Mouse (Mus musculus) megakaryocyte progenitor cell, adult 5-6 weeks (primary cell): ENCODE data around the gene Gm20518. TPM values are rescaled to one million over a fixed set of nuclear protein-coding genes. Genes with fewer than 3 reads are reported as not detected.

Source experiments
- ATAC-seq: replicated peaks from 2 replicates; pipeline ENCODE4 v1.8.0; 2016; ENCODE audit warnings: mild to moderate bottlenecking, moderate TSS enrichment, inconsistent platforms; ENCODE audit not compliant: poor library complexity
- total RNA-seq, 2 experiments: library from RNA; stranded (forward) in 1 of 2; stranded (reverse) in 1 of 2; fragments of 157-497, 149-512 nt in 1 of 2; fragments of 200-1000 nt in 1 of 2; gene quantifications; 2 replicates each; pipeline versions ENCODE4 v1.2.3 to v1.2.4; 2015 to 2017

Gene Gm20518
- total RNA-seq, 2 experiments from 2014 or later, result 0.20 TPM; not detected in 1

DNA sequence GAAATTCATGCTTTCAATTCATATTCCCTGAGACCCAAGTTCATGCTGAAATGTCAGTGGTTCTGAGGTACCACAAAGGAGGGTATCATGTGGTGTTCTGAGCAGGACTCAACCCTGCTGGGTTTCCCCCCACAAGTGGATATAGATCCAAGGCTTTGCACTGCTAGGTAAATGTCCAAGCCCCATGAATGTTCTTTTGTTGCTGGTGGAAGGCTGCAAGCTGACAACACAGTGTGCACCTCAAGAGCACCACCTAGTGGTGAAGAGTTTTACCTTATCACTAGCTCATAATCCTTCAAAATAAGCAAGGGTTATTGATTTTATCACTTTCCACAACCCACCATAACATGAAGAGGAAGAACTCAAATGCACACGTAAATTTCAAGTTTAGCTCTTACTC, 42.5 kb downstream of the Gm20518 start:
- peak; percentile 79 for ATAC-seq

DNA sequence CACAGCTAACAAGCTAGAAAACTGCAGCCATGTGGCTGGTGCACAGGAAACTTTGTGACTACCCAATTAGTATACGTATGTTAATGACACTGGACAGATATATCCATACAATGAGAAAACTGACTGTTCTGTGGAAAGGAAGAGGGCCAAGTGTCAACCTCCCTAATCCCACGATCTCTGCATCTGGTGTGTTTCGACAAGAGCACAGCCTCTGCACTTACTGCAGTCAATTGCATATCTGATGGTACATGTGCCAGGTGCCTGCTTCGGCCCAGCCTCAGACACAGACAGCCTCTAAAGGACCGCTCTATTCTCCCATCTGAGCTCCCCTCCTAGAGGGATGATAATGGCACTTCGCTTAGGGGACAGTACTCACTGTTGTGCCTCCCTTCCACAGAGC, 43.0 kb downstream of the Gm20518 start:
- peak; percentile 88 for ATAC-seq

DNA sequence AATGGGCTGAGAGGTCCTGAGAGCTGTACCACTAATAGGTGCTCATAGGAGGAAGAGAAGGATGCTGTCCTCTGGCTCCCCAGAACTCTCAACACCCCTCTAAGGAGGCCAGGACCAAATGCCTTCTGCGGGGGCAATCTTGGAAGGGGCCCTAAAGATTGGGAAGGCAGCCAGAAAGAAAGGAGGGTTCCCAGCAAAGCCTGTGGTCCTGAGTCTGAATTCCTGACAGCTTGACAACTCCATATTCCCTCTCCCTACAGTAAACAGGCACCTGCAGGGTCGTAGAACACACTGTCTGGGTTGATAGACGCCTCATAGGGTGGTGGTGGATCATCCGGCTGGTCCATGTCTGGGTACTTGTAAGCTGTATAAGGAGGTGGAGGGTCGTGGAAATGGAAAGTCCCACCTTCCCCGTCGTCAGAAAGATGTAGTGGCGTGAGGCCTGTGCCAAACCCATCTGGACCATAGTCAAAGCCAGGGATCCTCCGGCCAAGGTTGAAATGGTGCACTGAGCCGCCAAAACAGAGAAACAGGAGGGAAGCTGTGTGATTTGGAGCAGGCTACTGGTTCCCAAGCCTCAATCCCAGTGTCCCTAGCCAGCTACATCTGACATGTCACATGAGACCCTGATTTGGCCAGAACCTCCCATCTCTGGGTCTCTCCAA, 47.6 kb downstream of the Gm20518 start:
- ATAC-seq, result no peak

DNA sequence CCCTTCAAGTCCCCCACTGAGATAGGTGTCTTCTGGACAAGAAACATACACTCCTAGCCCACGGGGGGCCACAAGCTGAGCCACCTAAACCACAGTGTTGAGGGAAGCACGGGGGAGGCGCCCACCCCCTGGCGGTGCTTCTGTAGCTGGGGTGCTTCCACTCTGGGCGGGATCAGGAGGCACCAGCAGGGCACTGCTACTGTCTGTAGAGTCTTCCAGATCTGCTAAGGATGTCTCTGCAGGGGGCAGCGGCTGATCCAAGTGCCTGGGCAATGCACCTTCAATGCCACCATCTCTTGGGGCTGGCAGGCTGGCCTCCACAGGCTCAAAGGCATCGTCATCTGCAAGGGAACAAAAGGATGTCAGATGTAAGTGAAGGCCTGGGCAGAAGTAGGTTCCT, 49.0 kb downstream of the Gm20518 start:
- no peak for ATAC-seq

DNA sequence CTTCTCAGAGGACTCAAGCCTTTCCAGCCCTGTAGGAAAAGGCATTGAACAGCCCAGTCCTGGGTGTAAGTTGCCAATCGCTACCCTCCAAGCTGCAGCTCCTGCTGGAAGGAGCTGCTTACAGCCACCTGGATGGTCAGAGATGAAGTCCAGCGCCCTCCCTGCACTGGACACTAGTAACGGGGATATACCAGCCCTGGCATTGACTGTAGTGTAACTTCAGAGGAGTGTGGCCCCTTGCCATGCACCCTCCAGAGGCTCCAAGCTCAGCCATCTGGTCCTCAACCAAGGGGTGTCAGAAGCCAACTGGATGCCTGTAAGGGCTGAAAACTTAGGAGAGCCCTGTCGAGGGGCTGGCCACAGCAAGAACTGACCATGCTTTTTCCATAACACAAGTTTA, 51.5 kb downstream of the Gm20518 start:
- no peak for ATAC-seq

DNA sequence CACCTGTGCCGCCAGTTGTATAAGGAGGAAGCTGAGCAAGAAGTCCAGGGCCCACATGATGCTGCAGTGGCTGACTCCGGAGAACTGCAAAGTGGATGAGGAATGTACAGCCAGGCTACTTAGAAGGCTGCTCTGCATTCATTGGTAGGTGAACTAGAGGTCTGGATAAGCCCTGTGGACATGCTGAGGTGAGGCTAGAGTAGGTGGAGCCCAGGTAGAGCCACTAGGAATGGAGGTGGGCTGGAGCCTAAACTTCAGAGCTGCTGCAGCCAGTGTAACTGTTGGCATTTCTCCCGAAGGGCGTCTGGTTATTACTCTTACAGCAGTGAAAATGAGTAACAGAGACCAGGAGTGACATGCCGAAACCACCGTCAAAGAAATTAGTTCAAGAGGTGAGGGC, 53.4 kb downstream of the Gm20518 start, which contains the start of gene Car15:
Car15 (minus strand) TSS at position 314 of the 400 bp plus-strand sequence.
- ATAC-seq, result no peak

DNA sequence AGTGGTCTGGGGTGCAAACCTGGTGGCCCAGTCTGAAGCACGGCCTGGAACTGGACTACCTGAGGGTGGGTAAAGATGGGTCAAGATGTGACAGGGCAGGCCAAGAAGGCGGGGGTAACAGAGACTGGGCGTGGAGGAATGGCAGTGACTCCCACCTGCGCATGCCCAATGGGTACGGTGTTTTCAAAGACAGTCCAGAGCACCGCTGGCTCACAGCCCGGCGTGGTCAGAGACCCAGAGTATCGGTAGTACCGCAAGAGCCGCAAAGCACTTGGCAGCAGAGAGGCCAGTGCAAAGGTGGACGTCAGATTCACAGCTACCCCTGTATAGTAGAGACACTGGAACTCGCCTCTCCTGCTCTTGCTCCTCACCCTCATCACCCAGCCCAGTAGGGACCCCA, 56.0 kb downstream of the Gm20518 start:
- ATAC-seq, result no peak

DNA sequence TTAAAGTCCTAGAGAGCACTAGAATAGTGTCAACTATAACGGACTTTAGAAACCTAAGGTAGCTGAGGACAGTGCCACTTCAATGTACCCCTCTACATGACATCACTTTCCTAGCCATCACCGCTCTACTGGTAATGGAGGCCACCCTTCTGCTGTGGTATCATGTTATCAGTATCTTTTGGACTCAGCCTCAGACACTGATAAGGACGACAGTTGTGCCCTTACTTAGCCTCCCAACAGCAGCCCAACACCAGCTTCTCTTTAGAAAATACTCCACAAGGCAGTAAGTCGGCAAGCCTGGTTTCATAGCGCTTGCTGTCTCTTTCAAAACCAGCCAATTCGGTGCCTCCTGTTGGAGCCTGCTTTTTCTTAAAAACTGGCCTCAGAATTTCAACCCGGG, 56.9 kb downstream of the Gm20518 start:
- ATAC-seq, result peak; percentile 15; the same call in 1 of the 2 replicates

DNA sequence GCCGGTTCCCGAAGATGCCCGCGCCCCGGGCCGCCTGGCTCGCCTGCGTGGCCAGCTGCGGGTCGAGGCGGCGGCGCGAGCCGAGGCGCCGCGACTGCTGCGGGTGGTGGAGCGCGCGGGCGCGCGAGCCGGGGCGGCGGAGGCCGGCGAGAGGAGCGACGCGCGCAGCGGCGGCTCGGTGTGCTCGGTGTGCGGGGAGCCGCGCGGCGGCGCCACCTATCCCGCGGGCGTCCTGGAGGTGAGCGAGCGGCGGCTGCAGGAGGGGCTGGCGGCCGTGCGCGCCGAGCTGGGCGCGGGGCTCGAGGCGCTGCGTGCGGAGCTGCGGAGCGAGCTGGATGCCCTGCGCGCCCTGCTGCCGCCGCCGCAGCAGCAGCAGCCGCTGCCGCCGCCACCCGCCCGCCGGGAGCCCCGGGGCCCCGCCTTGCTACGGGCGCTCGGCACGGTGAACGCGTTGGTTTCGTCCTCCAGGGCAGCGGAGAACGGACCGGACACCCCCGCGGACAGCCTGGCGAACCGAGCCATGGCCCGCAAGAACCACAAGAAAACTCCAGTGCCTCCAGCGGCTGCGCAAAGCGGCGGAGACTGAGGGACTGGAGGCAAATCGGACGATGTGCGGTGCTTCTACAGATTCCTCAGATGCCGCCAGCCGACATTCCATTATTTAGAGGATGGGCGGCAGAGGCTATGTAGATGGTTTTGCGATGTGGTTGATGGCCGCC, 57.6 kb downstream of the Gm20518 start:
- ATAC-seq, result no peak

DNA sequence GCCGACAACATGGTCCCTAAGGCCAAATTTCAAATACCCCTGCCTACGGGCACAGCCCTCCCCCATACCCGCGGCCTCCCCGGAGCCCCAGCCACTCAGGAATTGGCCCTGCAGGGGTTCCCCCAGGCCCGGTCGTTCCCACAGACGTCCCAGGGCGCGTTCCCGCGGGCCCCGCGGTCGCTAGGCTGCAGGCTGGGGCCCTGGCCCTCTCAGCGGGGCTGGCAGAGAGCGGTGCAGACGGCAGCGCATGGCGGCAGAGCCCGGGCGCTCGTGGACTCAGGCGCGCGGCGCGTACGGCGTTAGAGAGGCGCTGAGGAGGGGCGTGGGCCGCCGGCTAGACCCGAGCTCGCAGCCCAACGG, 58.2 kb downstream of the Gm20518 start:
- no peak for ATAC-seq

DNA sequence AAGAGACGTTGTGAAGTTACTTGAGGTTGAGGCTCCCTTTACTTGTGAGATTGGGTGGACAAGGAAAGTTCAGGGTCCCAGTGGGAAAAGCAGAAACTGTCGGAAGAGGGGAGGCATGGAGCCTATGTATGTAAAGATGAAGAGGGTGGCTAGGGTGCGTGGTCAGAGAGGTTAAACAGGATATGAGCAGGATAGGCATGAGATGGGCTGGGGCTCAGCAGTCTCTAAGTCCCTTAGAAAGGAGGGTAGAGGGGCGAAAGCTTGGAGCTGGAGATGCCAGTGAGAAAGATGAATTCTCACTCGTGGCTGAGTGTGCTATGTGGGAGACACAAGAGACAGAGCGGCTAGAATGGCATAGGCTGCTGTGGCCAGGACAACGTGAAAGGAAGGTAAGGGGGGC, 58.6 kb downstream of the Gm20518 start, which contains the start of gene B830017H08Rik:
B830017H08Rik (plus strand) TSS at position 301 of the 400 bp plus-strand sequence.
- ATAC-seq, result no peak

DNA sequence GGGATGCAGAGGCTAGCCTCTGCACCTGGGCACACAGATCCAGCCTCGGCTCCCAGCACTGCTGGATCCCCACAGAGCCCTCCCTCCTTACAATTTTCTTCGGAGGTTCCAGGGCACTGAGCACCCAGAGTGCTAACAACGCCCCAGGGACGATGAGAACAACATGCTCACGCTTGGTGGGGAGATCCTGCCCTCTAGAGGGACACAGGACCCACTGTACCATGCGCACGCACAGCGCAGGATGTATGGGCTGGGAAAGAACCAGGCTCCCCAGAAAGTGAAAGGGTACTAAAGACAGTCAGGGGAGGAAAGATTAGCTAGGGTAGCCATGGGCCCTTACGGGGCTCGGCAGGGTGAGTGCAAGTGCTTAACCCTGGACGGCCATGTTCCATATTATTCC, 59.7 kb downstream of the Gm20518 start:
- peak; percentile 49 for ATAC-seq

DNA sequence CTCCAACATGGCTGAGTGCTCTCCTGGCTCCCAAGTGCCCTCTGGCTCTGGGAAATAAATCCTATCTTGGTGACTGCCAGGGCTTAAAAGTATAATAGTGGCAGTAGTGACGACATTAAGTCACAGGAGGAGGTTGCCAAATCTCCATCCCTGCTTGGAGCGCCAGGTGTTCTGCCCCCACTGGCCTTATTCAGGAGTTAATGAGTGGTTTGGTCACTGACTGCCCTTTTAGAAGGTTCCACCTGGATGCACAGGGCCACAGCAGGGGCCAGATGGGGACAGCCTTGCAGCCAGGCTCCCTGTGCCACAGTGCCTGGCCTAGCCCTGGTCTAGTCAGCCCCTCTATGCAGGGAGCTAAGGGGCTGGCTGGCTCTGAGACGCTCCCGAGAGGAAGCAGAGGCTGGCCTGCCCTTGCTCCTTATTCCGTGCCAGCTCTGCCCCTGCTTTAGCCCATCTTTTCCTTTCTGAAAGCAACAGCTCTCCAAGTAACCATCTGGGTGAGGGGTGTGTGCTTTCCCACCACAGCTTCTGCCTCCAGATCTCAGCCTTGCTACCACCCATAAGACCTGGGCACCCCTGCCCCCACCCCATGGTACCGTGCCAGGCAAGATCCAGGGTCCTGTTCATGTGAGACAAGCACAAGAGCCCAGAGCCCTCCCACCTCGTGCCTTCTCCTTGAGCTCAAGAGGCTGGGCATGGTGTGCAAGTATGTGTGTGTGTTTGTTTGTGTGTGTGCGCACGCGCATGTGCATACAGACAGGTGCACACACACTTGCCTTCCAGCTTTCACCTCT, 60.9 kb downstream of the Gm20518 start:
- no peak for ATAC-seq

DNA sequence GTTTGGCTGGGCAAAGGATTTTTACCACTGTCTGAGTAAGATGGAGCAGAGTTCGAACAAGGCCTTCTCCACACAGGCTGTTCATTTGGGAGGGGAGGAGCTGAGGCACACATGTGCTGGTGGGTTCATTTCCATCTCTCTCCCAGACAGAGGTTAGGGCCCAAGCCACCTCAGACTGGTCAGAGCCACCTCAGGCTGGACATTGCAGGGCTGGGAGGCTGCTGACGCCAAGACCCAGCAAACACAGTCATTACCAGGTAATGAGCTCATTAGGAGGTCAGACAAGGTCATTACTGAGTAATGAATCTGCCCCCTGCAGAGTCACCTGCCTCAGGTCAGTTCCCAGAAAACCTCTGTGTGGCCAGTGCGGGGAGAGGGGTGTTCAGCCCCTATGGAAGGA, 62.6 kb downstream of the Gm20518 start:
- ATAC-seq, result no peak

DNA sequence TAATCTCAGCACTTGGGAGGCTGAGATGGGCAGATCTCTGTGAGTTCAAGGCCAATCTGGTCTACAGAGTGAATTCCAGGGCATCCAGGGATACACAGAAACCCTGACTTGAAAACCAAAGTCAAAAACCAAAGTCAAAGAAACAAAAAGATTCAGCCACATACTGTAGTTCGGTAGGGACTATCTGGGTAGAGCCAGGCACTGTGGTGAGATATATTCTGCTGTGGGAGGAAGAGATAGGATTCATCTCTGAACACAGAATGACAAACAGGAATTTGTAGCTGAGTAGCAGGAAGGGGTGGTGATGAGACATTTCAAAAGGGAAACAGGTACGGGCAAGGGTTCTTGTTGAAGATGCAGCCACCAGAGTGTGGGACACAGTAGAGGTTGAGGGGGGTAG, 63.2 kb downstream of the Gm20518 start:
- peak; percentile 59 for ATAC-seq

DNA sequence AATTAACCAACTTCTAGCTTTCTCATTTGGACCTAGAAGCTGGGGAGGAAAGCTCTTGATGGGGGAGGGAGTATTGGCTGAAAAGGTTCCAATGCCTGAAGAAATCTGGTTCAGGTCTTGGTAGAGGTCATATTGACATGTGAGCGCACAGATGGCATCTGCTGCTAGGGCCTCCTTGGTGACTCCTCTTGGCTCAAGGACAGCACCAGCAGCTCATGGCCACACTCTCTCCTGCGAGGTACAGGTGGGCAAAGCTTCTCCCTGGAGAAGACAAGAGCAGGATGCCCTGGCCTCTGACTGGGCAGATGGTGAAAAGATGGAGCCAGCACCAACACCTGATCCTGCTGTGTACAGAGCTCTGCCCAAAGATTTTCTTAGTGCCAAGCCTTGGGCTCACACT, 65.0 kb downstream of the Gm20518 start:
- ATAC-seq, result no peak

DNA sequence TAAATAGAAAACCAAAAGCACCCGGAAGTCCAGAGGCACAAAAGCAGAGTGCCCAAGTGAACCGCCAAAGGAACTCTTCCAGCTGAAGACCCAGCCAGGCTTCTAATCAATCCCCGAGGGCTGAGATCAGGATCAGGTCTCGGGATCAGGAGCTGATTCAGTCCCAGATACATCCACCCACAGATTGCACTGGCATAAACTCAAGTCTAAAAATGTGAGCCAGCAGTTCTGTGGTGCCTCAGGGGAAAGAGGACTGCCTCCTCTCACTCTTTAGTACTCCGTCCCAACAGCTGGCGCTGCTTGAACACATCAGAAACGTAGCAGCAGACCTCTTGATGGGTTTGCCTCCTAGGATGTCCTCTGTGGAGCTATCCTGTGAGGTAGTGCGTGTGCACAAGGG, 74.9 kb downstream of the Gm20518 start:
- no peak for ATAC-seq

DNA sequence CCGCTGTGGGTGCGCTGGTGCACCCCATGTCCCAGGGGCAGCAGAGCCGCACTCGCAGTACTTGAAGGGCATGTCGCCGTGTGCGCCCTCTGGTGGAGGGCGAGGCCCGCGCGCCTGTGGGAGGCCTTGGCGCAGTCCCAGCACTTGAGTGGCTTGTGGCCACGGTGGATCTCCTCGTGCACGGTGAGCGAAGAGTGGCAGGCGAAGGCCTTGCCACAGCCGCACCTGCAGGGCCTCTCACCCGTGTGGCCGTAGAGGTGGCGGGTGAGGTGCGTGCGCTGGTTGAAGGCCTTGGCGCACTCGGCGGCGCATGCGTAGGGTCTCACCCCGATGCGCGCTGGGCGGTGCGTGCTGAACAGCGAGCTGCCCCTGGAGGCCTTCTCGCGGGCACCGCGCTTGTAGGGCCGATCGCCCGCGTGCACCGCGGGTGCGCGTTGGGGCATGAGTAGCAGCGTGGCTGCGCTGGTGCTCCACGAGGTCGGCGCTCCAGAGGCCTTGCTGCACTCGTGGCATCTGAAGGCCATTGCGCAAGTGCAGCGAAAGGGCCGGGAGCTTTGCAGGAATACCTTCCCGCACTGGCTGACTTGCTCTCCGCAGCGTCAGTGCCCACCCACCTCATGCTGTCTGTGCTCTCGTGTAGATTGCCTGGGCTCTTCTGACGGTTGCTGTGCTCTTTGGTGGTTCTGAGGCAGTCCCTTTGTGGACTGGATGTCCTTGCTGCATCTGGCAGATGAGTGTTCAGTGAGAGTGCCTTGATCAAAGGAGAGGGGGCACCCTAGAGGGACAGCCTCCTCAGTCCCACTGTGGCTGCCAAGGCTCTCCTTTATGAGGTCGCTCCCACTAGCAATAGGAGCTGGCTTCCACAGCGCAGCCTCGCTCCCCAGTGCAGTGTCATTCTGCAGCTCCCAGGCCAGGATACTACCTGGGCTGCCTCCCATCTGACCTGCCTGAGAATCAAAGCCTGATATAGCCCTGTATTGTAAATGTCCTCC, 75.8 kb downstream of the Gm20518 start:
- peak; percentile 92 for ATAC-seq

DNA sequence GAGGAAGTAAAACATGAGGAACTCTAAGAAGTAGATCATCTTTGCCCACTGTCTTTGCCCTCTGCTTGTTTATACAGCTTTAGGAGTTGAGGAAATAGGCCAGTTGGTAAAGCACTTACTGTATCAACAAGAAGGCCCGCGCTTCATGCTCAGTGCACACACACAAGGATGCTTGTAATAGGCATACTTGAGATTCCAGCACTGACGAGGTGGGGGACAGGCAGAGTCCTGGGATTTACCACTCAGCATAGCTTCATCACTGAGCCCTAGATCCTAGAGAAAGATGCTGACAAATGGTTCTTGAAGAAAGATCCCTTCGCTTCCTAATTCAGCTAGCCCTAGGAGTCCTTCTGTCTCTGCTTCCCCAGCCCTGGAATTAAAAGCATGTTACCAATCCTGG, 78.3 kb downstream of the Gm20518 start:
- no peak for ATAC-seq

DNA sequence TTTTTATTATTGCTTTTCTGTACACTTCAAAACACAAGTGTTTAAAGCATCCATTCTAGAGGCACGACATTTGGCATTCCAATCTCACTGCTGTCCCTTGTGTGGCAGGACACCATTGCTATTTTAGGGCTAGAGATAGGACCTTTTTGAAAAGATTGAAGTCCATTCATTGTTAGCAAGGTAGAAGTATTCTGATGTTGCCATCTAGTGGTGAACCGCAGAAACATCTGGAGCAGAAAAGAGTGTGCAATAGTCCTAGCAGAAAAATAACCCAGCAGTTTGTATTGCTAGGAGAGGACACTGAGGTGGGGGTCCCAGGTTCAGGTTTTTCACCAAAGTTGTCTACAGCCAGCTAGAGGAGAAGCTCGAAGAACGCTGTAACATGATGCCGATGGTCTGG, 79.4 kb downstream of the Gm20518 start:
- ATAC-seq, result peak; percentile 40

DNA sequence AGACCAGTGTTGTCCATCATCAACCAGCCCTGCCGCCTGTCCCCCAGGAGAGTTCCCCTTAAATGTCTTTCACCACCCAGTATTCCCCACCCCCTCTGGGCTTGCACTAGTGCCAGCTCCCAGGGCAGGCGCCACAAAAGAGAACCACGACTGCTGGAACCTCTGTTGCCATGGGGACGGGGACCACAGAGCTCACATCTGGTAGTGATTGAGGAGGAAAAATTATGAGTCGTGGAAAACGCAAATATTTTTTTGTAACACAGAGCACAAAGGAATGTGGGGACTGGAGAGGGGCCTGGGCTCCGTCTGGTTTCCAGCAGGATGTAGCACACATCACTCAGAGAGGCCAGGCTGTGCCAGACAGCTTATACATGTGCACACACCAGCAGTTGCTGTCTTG, 81.8 kb downstream of the Gm20518 start:
- ATAC-seq, result no peak
